Mouse (Mus musculus): ENCODE measurements around the gene Gm10134. TPM values are rescaled to one million over a fixed set of nuclear protein-coding genes. Genes with fewer than 3 reads are reported as not detected.

The Gm10134 gene
- polyA plus RNA-seq, 1 experiment from 2014 or later, result not detected

DNA sequence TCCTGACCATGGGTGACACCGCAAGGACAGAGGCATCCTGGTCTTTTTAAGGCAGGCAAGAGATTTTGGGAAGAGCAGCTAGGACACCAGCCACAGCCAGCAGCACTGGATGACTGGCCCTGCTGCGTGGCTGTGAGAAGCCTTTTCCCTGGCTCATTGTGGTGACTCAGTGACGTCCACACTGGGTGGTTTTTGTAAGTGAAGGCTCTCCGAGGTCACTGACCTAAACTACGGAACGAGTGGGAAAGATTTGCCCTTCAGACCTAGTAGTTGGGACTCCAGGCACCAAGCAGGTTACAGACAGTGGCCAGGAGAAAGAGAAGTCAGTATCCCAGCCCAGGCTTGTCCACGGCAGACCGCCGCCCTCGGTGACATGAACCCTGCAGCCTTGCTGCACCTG is 18.5 kb downstream of the Gm10134 start:
- H3K36me3 ChIP-seq (ENCODE audit: control insufficient read depth, insufficient read depth, low read length), result no peaks in the 10 kb centered on the region
- H3K4me3 ChIP-seq (ENCODE audit: low read depth, low read length), result no peak overlapping the region
- H3K9ac ChIP-seq (ENCODE audit: low read length), result no peak overlapping the region
- peak overlapping the region; percentile 80; the same call in 1 of the 2 replicates for H3K27ac ChIP-seq (ENCODE audit: low read depth, low read length)
- no peak for DNase-seq (ENCODE audit: low spot score)
- no peak overlapping the region for H3K4me2 ChIP-seq (ENCODE audit: low read length)
- 78% methylated on average over 10 of the region's 10 CpGs for WGBS
- H3K9me3 ChIP-seq (replicated peaks; ENCODE audit: control insufficient read depth, low read length), result no peaks in the 10 kb centered on the region
- peaks cover 27% of the 10 kb centered on the region for H3K4me1 ChIP-seq (ENCODE audit: control insufficient read depth, insufficient read depth, low read length)
- H3K27me3 ChIP-seq (replicated peaks; ENCODE audit: control insufficient read depth, insufficient read depth, low read length), result no peaks in the 10 kb centered on the region
- no peak for ATAC-seq

- peak overlapping the region; percentile 49 for H3K9ac ChIP-seq (ENCODE audit: low read length)
- no peak overlapping the region for H3K4me3 ChIP-seq (ENCODE audit: low read depth, low read length)
- H3K4me1 ChIP-seq (ENCODE audit: control insufficient read depth, insufficient read depth, low read length), result peaks cover 27% of the 10 kb centered on the region
- no peaks in the 10 kb centered on the region for H3K27me3 ChIP-seq (replicated peaks; ENCODE audit: control insufficient read depth, insufficient read depth, low read length)
- 12% methylated on average over 11 of the region's 11 CpGs for WGBS
- peak overlapping the region; percentile 6; the same call in 1 of the 2 replicates for H3K4me2 ChIP-seq (ENCODE audit: low read length)
- no peaks in the 10 kb centered on the region for H3K9me3 ChIP-seq (replicated peaks; ENCODE audit: control insufficient read depth, low read length)
- no peaks in the 10 kb centered on the region for H3K36me3 ChIP-seq (ENCODE audit: control insufficient read depth, insufficient read depth, low read length)
- DNase-seq (ENCODE audit: low spot score), result peak; percentile 64
- ATAC-seq, result peak; percentile 49
- peak overlapping the region; percentile 80 for H3K27ac ChIP-seq (ENCODE audit: low read depth, low read length)
Observed at GRCm38 (mm10) chr2:28525219-28525942, 19.5 kb downstream of the Gm10134 start.

DNA sequence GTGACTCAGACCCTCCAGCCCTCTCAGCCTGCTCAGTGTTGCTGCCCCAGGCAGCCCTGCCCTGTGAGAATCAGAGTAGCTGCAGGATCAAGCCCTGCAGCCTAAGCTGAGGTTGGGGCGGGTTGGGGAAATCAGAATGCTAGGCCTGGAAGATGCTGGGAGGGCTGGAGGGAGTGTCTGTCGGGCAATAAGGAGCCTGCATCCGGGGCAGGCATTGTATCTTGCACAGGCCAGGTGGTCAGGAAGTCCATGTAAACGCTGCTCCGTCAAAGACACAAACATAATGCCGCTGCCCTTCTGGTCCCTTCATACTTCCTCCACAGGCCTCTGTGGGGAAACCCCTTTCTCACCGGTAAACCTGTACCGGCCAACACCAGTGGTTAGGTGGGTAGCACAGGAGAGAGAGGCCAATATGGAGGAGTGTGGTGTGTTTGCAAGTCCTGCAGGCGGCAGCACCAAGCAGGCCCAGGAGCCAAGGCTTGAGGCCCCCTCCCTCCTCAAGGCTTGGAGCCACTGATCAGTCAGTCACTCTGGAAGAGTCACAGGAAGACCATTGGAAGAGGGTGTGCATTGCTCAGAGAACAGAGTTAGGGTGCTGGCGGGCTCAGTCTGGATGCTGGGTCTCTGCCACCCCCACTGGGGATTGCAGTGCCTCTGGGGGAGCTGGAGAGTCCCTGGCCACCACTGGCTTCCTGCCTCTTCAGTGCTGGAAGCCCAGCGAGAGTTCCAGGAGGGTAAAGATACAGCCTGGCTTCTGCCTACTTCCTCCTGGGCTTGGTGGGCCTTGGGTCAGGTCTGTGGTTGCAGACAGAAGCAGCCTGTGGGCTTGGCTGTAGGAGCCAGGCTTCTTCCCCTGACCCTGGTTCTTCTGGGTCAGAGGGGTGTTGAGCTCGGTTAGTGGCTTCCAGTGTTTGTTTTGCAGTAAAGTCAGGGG is 20.3 kb downstream of the Gm10134 start:
- Histone ChIP-seq H3K4me3 (ENCODE audit: low read depth, low read length) (no peak overlapping the region), H3K36me3 (ENCODE audit: control insufficient read depth, insufficient read depth, low read length) (no peaks in the 10 kb centered on the region), H3K4me1 (ENCODE audit: control insufficient read depth, insufficient read depth, low read length) (peaks cover 27% of the 10 kb centered on the region), H3K27me3 (replicated peaks; ENCODE audit: control insufficient read depth, insufficient read depth, low read length) (no peaks in the 10 kb centered on the region), H3K4me2 (ENCODE audit: low read length) (no peak overlapping the region; the same call in 1 of the 2 replicates), H3K9ac (ENCODE audit: low read length) (no peak overlapping the region; the same call in 1 of the 2 replicates), H3K27ac (ENCODE audit: low read depth, low read length) (peak overlapping the region; percentile 80), H3K9me3 (replicated peaks; ENCODE audit: control insufficient read depth, low read length) (no peaks in the 10 kb centered on the region)
- ATAC-seq (no peak), DNase-seq (ENCODE audit: low spot score) (no peak)
- WGBS, result 50% methylated on average over 12 of the region's 12 CpGs

GRCm38 (mm10) chr2:28527436-28528353 is 21.8 kb downstream of the Gm10134 start:
- no peaks in the 10 kb centered on the region for H3K36me3 ChIP-seq (ENCODE audit: control insufficient read depth, insufficient read depth, low read length)
- H3K27me3 ChIP-seq (replicated peaks; ENCODE audit: control insufficient read depth, insufficient read depth, low read length), result no peaks in the 10 kb centered on the region
- no peak overlapping the region for H3K9ac ChIP-seq (ENCODE audit: low read length)
- no peak for ATAC-seq
- H3K27ac ChIP-seq (ENCODE audit: low read depth, low read length), result no peak overlapping the region
- WGBS, result 87% methylated on average over 20 of the region's 20 CpGs
- peaks cover 32% of the 10 kb centered on the region for H3K4me1 ChIP-seq (ENCODE audit: control insufficient read depth, insufficient read depth, low read length)
- H3K4me3 ChIP-seq (ENCODE audit: low read depth, low read length), result no peak overlapping the region
- DNase-seq (ENCODE audit: low spot score), result no peak
- H3K9me3 ChIP-seq (replicated peaks; ENCODE audit: control insufficient read depth, low read length), result no peaks in the 10 kb centered on the region
- H3K4me2 ChIP-seq (ENCODE audit: low read length), result no peak overlapping the region

DNA sequence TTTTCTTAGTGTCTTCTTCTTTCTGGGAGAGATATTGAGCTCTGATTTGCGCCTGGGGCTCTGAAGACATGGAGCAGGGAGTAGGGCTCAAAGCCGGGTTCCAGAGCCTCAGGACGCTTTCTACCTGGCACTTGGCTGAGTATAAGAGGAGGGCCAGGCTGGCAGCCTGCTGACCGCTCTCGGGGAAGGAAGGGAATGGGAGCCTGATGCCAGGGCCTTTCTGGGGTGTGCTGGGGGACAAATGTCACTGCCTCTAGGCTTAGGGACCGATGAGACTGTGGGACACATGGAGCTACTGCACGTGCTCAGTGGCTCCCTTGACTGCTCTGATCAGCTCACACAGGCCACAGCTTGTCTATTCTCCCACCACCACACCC is 22.4 kb downstream of the Gm10134 start:
- Histone ChIP-seq H3K4me2 (ENCODE audit: low read length) (no peak overlapping the region), H3K27ac (ENCODE audit: low read depth, low read length) (no peak overlapping the region), H3K4me1 (ENCODE audit: control insufficient read depth, insufficient read depth, low read length) (peaks cover 37% of the 10 kb centered on the region), H3K27me3 (replicated peaks; ENCODE audit: control insufficient read depth, insufficient read depth, low read length) (no peaks in the 10 kb centered on the region), H3K9ac (ENCODE audit: low read length) (no peak overlapping the region), H3K9me3 (replicated peaks; ENCODE audit: control insufficient read depth, low read length) (no peaks in the 10 kb centered on the region), H3K36me3 (ENCODE audit: control insufficient read depth, insufficient read depth, low read length) (no peaks in the 10 kb centered on the region), H3K4me3 (ENCODE audit: low read depth, low read length) (no peak overlapping the region)
- no peak for ATAC-seq
- DNase-seq (ENCODE audit: low spot score), result no peak
- WGBS, result 83% methylated on average over 7 of the region's 7 CpGs

GRCm38 (mm10) chr2:28529856-28530255 is 24.0 kb downstream of the Gm10134 start:
- H3K9me3 ChIP-seq (replicated peaks; ENCODE audit: control insufficient read depth, low read length), result no peaks in the 10 kb centered on the region
- ATAC-seq (no peak), DNase-seq (ENCODE audit: low spot score) (no peak)
- no peaks in the 10 kb centered on the region for H3K36me3 ChIP-seq (ENCODE audit: control insufficient read depth, insufficient read depth, low read length)
- peaks cover 38% of the 10 kb centered on the region for H3K4me1 ChIP-seq (ENCODE audit: control insufficient read depth, insufficient read depth, low read length)
- H3K9ac ChIP-seq (ENCODE audit: low read length), result peak overlapping the region; percentile 13; the same call in 1 of the 2 replicates
- 0 out of 2 replicates have a peak overlapping the region, but pooled peaks have one; percentile 21 for H3K27ac ChIP-seq (ENCODE audit: low read depth, low read length)
- 68% methylated on average over 4 of the region's 4 CpGs for WGBS
- no peak overlapping the region for H3K4me3 ChIP-seq (ENCODE audit: low read depth, low read length)
- H3K4me2 ChIP-seq (ENCODE audit: low read length), result no peak overlapping the region
- H3K27me3 ChIP-seq (replicated peaks; ENCODE audit: control insufficient read depth, insufficient read depth, low read length), result no peaks in the 10 kb centered on the region

- H3K9me3 ChIP-seq (replicated peaks; ENCODE audit: control insufficient read depth, low read length), result no peaks in the 10 kb centered on the region
- H3K36me3 ChIP-seq (ENCODE audit: control insufficient read depth, insufficient read depth, low read length), result no peaks in the 10 kb centered on the region
- no peak overlapping the region for H3K9ac ChIP-seq (ENCODE audit: low read length)
- peaks cover 38% of the 10 kb centered on the region for H3K4me1 ChIP-seq (ENCODE audit: control insufficient read depth, insufficient read depth, low read length)
- DNase-seq (ENCODE audit: low spot score) (no peak), ATAC-seq (no peak)
- H3K4me3 ChIP-seq (ENCODE audit: low read depth, low read length), result no peak overlapping the region
- no peak overlapping the region for H3K4me2 ChIP-seq (ENCODE audit: low read length)
- 64% methylated on average over 7 of the region's 7 CpGs for WGBS
- no peak overlapping the region for H3K27ac ChIP-seq (ENCODE audit: low read depth, low read length)
- H3K27me3 ChIP-seq (replicated peaks; ENCODE audit: control insufficient read depth, insufficient read depth, low read length), result no peaks in the 10 kb centered on the region
Observed at GRCm38 (mm10) chr2:28530311-28530710, 24.4 kb downstream of the Gm10134 start.
